Mouse (Mus musculus) limb, embryonic 14.5 days (tissue): ENCODE data around the gene B4galt2. TPM values are rescaled to one million over a fixed set of nuclear protein-coding genes. Genes with fewer than 3 reads are reported as not detected.

Experiments
- ATAC-seq: fragments of 200-750 bp; cut with Nextera tagmentation; 2 replicates; pipeline ENCODE4 v1.8.0; 2017; ENCODE audit warnings: low read depth, moderate number of reproducible peaks, moderate TSS enrichment; ENCODE audit not compliant: low FRiP score
- DNase-seq: peaks from one replicate; pipeline ENCODE4 v3.0.0-alpha.2; 2015; ENCODE audit warnings: low spot score
- H3K27ac ChIP-seq: fragments of 300-500 bp; sonication (generic); replicated peaks from 2 replicates; pipeline ENCODE4 v1.5.1; 2014; ENCODE audit warnings: low read depth, mild to moderate bottlenecking, low read length, moderate library complexity, mixed read lengths
- H3K27me3 ChIP-seq: fragments of 300-500 bp; sonication (generic); 2 replicates; pipeline ENCODE4 v1.6.1; 2014; ENCODE audit warnings: low read length, mixed read lengths; ENCODE audit not compliant: control insufficient read depth, insufficient read depth
- H3K36me3 ChIP-seq: fragments of 300-500 bp; sonication (generic); 2 replicates; pipeline ENCODE4 v1.6.1; 2014; ENCODE audit warnings: mild to moderate bottlenecking, low read length, moderate library complexity, mixed read lengths; ENCODE audit not compliant: control insufficient read depth, insufficient read depth
- H3K4me1 ChIP-seq: fragments of 300-500 bp; sonication (generic); 2 replicates; pipeline ENCODE4 v1.6.1; 2014; ENCODE audit warnings: antibody characterized with exemption, low read length, mixed read lengths; ENCODE audit not compliant: control insufficient read depth, insufficient read depth
- H3K4me2 ChIP-seq: fragments of 300-500 bp; sonication (generic); replicated peaks from 2 replicates; pipeline ENCODE4 v1.6.1; 2014; ENCODE audit warnings: low read depth, mild to moderate bottlenecking, low read length, moderate library complexity; ENCODE audit not compliant: severe bottlenecking
- H3K4me3 ChIP-seq: fragments of 300-500 bp; sonication (generic); replicated peaks from 2 replicates; pipeline ENCODE4 v1.5.1; 2014; ENCODE audit warnings: low read length
- H3K9ac ChIP-seq: fragments of 300-500 bp; sonication (generic); 2 replicates; pipeline ENCODE4 v1.6.1; 2014; ENCODE audit warnings: mild to moderate bottlenecking, low read depth, low read length, moderate library complexity; ENCODE audit not compliant: severe bottlenecking
- H3K9me3 ChIP-seq: fragments of 300-500 bp; sonication (generic); 2 replicates; pipeline ENCODE4 v1.6.1; 2016; ENCODE audit warnings: low read length; ENCODE audit not compliant: control insufficient read depth
- POLR2A ChIP-seq: fragments of 200-500 bp; IDR thresholded peaks from 2 replicates; pipeline ENCODE4 v1.8.0; 2012; ENCODE audit warnings: inconsistent platforms, mild to moderate bottlenecking, moderate library complexity, borderline replicate concordance; ENCODE audit not compliant: insufficient read depth, insufficient read length; ENCODE audit errors: extremely low read depth
- WGBS: fragments of 180-500 bp; shearing (Covaris S2); extraction: QIAGEN DNeasy Blood & Tissue Kit; methylation state at CpG from one replicate; pipeline ENCODE4 v1.1.7; 2014; 5-methylcytosine and 5-hydroxymethylcytosine counted together
- polyA plus RNA-seq, 2 experiments: library from polyadenylated mRNA; depleted of rRNA in 1 of 2; stranded (reverse) in 1 of 2; unstranded in 1 of 2; fragments of >200 nt; fragmentation: Nextera tagmentation in 1 of 2; extraction: Ambion mirVana in 1 of 2; gene quantifications; 2 replicates each; pipeline versions ENCODE4 v1.2.1 to v1.2.3; 2012 to 2014

B4galt2 gene
- polyA plus RNA-seq, 2 experiments = 43.4 to 95.4 TPM

DNA sequence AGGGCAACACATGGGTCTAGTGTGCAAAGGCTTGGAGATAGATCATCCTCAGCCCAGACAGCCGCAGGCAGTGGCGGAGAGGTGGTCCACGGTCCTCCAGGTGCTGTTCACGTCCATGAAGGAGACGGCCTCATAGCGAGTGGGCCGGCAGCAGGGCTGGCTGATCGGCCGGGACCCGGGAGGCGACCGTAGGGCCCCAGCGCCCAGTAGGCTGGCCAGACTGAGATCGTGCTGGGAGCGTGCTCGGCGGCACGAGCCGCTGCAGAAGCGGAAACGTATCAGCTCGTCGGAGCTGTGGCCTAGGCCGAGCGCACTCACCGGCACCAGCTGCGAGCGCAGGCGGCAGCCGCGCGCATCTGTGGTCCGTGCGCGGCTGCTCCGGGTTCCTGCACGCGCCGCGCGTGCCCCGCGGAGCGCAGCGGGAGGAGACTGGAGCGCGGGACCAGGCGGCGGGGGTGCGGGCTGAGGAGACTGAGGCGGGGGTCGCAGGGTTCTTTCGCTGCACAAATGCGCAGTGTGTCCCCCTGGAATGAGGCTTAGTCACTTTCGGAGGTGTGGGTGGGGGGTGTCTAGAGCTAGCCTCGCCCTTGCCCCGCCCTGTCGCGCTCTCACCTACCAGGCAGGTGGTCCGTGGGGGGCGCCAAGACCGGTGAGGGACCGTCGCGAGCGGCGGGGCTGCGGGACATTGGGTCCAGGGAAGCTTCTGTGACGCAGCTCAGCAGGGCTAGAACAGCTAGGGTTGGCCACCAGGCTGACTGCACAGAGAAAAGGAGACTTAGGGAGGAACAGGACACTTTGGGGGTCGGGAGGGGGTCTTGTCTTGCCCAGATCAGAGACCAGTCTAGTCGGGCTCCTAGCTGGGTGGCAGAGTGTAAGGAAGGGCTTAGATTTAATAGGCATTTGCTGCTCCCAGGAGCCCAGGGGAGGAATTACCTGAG, 43.5 kb upstream of the B4galt2 start:
- Histone ChIP-seq H3K27ac (no peak overlapping the region), H3K4me2 (peak overlapping the region; percentile 94), H3K9me3 (no peaks in the 10 kb centered on the region), H3K27me3 (peaks cover 26% of the 10 kb centered on the region), H3K4me3 (peak overlapping the region; percentile 42), H3K9ac (peak overlapping the region; percentile 55), H3K36me3 (peaks cover under 1% of the 10 kb centered on the region; the same call in 1 of the 2 replicates), H3K4me1 (peaks cover 24% of the 10 kb centered on the region)
- no peak for TF ChIP-seq POLR2A
- ATAC-seq = peak; percentile 64
- peak; percentile 53 for DNase-seq
- 1% methylated on average over 59 of the region's 71 CpGs for WGBS

DNA sequence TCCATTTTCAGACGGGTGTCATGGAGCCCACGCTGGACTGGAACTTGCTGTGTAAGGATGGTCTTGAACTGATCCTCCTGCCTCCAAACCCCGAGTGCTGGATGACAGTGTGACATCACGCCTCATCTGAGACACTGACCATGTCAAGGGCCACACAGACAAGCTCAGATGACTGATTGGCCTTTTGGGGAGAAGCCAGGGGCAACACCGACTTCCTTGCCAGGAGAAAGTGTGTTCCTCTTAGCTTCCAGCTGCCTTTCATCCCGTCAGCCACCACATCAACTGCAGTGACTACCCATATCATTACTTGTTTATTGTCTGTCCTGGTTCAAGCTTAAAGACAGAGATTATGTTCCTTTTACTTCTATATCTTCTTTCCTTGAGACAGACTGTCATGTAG, 41.6 kb upstream of the B4galt2 start:
- Histone ChIP-seq H3K36me3 (no peaks in the 10 kb centered on the region), H3K4me2 (no peak overlapping the region), H3K4me3 (no peak overlapping the region), H3K9ac (no peak overlapping the region), H3K27ac (no peak overlapping the region), H3K9me3 (no peaks in the 10 kb centered on the region), H3K27me3 (peaks cover 26% of the 10 kb centered on the region), H3K4me1 (peaks cover 24% of the 10 kb centered on the region)
- no peak for DNase-seq
- 68% methylated on average over 5 of the region's 6 CpGs for WGBS
- no peak for TF ChIP-seq POLR2A
- no peak for ATAC-seq

DNA sequence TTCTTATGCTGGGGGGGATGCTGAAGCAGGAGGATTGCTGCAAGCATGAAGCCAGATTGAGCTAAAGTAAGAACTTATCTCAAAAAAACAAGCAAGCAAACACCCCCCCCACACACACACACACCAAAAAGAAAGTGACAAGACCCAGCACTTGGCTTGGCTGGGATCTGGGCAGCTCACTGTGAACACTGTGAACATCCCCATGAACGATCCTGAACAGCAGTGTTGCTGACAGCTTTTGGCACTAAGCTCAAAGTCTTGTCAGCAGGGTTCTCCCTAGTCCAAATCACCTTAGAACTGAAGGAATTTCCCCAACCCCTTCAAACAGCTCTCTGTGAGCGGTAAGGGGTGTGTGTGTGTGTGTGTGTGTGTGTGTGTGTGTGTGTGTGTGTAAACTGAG, 40.2 kb upstream of the B4galt2 start:
- ATAC-seq = no peak
- WGBS = 54% methylated on average over 2 of the region's 2 CpGs
- no peak overlapping the region for H3K9ac ChIP-seq
- DNase-seq = no peak
- no peak for TF ChIP-seq POLR2A
- H3K36me3 ChIP-seq = no peaks in the 10 kb centered on the region
- no peaks in the 10 kb centered on the region for H3K9me3 ChIP-seq
- H3K27ac ChIP-seq = no peak overlapping the region
- H3K4me3 ChIP-seq = no peak overlapping the region
- H3K4me1 ChIP-seq = peaks cover 17% of the 10 kb centered on the region
- H3K4me2 ChIP-seq = no peak overlapping the region
- H3K27me3 ChIP-seq = peaks cover 26% of the 10 kb centered on the region

DNA sequence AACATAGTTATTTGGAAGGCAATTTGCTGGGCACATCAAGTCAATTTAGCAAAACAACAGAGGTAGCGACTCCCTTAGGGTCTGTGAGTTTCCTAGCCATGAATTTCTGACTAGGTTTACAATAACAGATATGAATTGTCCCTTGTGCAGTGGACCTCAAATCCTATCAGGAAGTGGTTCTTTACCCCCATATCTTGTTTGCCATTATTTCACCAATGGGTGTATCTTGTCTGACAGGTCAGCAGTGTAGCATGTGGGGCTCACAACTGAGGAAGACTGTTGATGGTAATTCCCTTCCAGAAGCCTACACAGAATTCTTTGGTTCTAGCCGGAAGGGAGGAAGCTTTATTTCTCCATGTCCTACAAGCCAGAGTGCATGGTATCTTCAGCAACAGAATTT, 38.1 kb upstream of the B4galt2 start:
- no peak overlapping the region for H3K9ac ChIP-seq
- H3K36me3 ChIP-seq = no peaks in the 10 kb centered on the region
- no peak overlapping the region for H3K4me3 ChIP-seq
- ATAC-seq = no peak
- peaks cover 2% of the 10 kb centered on the region for H3K4me1 ChIP-seq
- 85% methylated on average over 2 of the region's 2 CpGs for WGBS
- no peak overlapping the region for H3K27ac ChIP-seq
- H3K4me2 ChIP-seq = no peak overlapping the region
- peaks cover 8% of the 10 kb centered on the region; the same call in 1 of the 2 replicates for H3K27me3 ChIP-seq
- no peak for TF ChIP-seq POLR2A
- DNase-seq = no peak
- no peaks in the 10 kb centered on the region for H3K9me3 ChIP-seq

DNA sequence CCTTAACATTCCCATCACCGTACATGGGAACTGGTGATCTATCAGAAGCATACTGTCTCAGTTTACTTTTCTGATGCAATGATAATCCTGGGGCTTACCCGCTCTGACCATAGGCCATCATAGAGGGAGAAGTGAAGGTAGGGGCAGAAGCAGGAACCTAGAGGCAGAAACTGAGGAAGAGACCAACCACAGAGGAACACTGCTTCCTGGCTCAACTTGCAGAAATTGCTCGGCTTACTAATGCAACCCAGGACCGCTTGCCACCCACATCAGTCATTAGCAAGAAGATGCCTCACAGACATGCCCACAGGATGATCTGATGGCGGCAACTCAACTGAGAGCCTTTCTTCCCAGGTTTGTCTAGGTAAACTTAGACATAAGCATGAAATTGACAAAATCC, 35.5 kb upstream of the B4galt2 start:
- H3K9ac ChIP-seq = no peak overlapping the region
- no peak overlapping the region for H3K4me2 ChIP-seq
- WGBS = 83% methylated on average over 5 of the region's 5 CpGs
- no peaks in the 10 kb centered on the region for H3K36me3 ChIP-seq
- no peaks in the 10 kb centered on the region for H3K9me3 ChIP-seq
- TF ChIP-seq POLR2A = no peak
- peaks cover 6% of the 10 kb centered on the region for H3K4me1 ChIP-seq
- H3K27ac ChIP-seq = no peak overlapping the region
- DNase-seq (no peak), ATAC-seq (no peak)
- H3K4me3 ChIP-seq = no peak overlapping the region
- H3K27me3 ChIP-seq = no peaks in the 10 kb centered on the region
